Mouse (Mus musculus): ENCODE results near the gene Tjp3.

- TF ChIP-seq CTCF (conservative IDR thresholded peaks at IDR 0.05; ENCODE audit: low read length) (no peak), POU5F1 (IDR thresholded peaks at IDR 0.05; ENCODE audit: borderline replicate concordance, low read length) (no peak)
These were observed 25.9 kb upstream of the Tjp3 start for GRCm38 (mm10) chr10:81317273-81317672.

Measured in E14TG2a.4 (cell line).